Mouse (Mus musculus) lung, postnatal 10 days (tissue): ENCODE results near the gene Vkorc1l1.
"Not testable (repeated sequence)": the region's sequence is repeated elsewhere in the genome, so short reads cannot be mapped to it uniquely, and the experiment has no call there.

ENCODE experiments used
- DNase-seq: peaks from one replicate; pipeline ENCODE4 v3.0.0; 2021

The Vkorc1l1 gene

DNA sequence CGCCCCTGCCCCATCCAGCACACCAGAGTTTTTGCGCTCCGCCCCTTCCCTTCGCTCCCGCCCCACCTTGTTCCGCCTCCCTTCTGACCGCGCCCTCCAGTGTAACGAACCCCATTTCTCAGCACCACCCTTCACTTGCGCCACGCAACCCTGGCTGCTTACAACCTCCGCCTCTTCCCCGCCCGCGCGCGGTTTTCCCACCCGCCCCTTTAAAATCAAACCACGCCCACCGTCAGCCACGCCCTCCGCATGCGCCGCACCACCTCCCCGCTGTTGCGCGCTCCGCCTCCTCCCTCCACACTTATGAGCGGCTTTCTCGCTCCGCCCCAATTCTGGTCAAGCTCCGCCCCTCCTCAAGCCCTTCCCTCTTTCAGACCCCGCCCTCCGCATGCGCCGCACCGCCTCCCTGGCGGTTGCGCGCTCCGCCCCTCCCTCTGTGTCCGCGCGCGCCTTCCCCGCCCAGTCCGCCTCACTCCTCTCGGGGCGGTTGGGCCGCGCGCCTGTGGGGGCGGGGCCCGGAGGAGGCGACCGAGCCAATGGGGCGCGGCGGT is at the start of gene Vkorc1l1:
TSS of gene Vkorc1l1 (plus strand) at position 476 of the 551 bp plus-strand sequence.
- DNase-seq: peak; percentile 99

DNA sequence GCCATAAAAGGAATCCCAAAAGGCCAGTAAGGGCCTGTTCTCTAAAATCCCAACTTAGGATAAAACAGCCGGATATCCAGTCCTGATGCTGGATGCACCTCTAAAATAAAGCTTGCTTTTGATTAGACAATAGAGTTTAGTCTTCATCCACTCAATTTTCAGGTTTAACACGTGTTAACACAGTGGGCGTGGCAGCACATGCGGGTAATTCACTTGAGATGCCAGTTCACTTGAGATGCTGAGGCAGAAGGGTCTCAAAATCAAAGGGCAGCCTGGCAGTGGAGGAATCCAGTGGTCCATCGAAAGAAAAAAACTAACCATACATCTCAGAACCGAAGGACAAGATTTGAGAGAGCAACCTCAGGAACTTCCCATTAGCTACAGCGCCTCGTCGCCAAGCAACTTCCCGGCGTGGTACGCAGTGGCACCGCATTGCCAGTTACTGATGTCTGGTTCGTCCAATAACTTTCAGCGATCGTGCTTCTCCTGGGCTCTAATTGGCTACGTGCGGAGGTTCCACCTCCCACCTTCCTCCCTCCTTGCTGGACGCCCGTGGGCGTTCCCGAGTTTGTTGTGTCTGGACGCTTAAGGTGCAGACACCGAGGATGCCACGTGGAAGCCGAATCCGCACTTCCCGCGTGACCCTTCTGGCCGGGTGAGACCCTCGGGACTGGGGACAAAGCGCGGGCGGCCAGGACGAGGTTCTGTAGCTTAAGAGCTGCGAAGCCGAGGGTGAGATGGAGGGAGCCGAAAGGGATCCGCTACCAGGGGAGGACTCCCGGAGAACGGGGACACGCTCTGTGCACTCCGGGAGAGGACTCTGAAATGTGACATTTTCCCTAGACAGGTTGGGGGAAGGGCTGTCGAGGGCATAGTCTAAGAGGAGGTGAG is 46.3 kb upstream of the Vkorc1l1 start, which contains the start of gene Zbed5:
TSS of gene Zbed5 (plus strand) at position 526 of the 891 bp plus-strand sequence.
- peak; percentile 94 for DNase-seq

DNA sequence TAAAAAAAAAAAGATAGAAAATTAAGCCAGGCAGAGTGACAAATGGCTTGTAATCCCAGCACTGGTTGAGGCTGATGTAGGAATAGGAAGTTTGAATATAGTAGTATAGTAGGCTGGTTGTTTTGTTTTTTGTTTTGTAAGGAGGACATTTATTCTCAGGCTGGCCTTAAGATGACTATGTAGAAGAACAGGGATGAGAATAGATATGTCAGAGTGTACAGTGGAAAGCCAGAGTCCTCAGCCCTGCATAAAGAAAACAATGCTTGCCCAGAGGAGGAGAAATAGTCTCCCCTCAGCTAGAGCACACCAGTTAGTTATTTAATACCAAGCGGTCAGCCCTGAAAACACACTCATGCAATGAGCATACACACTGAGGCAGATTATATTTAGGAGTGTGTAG is 43.3 kb upstream of the Vkorc1l1 start, which contains the start of gene Phkg1:
TSS of gene Phkg1 (minus strand) at position 101 of the 400 bp plus-strand sequence.
- no peak for DNase-seq

DNA sequence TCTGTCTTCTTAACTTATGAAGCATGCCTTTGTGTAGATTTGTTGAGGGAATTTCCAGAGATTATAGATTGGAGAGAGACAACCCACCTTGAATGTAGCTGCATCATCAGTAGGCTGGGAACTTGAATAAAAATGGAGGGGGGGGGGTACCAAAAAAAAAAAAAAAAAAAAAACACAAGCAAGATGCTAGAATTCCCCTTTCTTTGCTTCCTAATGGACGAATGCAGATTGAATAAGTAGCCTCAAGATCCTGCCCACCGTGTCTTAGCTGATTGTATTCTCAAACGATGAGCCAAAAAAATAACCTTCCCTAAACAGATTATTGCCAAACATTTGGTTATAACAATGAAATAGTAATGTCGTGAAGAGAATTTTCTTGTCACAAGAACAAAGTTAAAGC is 34.0 kb upstream of the Vkorc1l1 start:
- DNase-seq: no peak

DNA sequence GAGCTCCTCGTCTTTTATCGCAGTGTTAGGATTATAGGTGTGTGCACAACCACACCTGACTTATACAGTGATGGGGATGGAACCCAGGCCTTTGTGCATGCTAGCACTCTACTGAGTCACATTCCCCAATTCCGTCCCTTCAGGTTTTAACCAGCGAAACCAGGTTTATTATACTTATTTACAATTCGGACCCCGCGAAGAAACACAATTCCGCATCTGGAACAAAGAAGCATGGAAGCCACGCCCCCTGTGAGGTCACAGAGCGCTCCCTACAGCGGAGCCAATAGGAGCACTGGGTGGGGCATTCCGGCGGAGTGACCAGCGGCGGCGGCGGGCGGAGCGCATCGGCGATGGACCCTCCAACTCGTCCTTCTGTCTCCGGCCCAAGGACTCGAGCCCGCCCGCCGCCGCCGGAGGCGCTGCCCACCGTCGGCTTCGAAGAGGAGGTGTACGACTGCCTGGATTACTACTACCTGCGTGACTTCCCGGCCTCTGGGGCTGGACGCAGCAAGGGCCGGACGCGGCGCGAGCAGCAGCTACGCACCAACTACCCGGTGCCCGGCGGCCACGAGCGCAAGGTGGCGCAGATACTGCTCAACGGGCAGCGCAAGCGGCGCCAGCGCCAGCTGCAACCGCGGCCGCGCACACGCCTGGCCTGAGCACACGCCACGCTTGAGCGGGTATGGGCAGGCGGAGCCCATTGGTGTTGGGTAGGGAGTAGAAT is 33.4 kb upstream of the Vkorc1l1 start, which contains the start of gene Nupr1l:
TSS of gene Nupr1l (plus strand) at position 299 of the 724 bp plus-strand sequence.
- peak; percentile 96 for DNase-seq

DNA sequence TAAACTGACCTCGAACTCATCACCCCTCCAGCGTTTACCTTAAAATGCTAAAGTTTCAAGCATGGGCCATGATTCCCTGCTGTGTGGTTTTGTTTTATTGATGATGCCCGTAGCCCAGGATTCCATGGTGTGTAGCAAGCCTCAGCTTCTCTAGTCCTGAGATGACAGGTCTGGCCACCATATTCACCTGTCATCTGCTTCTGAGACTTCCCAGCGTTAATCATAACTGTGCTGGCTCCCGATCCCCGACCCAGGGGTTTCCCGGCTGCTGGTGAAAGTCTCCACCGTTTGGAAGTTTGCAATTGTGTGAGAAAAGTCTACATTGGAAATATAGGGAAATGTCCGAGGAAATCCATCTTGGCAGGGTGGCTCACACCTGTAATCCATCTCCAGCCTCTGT is 32.6 kb upstream of the Vkorc1l1 start:
- no peak for DNase-seq

DNA sequence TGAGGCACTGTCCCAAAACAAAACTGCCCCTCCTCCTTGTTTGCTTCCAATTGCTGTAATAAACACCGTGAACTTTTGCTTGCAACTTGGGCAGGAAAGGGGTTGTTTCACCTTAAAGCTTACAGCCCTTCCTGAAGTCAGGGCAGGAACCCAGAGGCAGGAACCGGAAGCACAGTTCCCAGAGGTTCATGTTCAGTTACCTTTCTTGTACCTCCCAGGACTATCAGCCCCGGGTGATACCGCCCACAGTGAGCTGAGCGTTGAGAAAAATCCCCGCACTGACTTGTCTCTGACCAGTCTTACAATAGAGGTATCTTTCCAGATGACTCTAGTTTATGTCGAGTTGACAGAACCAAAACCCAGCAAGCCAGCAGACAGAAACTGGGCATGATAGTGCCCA is 32.2 kb upstream of the Vkorc1l1 start:
- no peak for DNase-seq

DNA sequence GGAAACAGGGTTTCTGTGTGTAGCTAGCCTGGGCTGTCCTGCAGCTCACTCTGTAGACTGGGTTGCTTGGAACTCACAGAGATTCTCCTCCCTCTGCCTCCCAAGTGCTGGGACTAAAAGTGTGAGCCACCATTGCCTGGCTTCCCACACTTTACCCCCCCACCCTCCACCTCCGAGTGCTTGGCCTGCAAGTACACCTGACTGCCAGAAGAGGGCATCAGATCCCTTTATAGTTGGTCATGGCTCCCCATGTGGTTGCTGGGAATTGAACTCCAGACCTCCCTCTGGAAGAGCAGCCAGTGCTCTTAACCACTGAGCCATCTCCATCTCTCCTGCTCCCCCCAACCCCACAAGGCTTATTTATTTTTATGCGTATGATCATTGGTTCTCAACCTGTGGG is 27.7 kb upstream of the Vkorc1l1 start:
- peak; percentile 52 for DNase-seq

DNA sequence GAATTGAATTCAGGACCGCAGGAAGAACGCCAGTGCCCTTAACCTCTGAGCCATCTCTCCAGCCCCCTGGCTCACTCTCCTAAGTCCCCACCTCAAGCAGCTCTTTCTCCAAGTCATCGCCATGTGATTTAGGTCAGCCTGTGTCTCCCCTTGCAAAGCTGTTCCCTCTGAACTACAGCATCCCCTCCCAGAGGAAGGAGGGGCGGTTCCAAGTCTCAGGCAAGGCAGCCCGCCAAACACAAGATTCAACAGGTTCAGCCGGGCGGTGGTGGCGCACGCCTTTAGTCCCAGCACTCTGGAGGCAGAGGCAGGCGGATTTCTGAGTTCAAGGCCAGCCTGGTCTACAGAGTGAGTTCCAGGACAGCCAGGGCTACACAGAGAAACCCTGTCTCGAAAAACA is 26.3 kb upstream of the Vkorc1l1 start:
- DNase-seq: not testable (repeated sequence)

DNA sequence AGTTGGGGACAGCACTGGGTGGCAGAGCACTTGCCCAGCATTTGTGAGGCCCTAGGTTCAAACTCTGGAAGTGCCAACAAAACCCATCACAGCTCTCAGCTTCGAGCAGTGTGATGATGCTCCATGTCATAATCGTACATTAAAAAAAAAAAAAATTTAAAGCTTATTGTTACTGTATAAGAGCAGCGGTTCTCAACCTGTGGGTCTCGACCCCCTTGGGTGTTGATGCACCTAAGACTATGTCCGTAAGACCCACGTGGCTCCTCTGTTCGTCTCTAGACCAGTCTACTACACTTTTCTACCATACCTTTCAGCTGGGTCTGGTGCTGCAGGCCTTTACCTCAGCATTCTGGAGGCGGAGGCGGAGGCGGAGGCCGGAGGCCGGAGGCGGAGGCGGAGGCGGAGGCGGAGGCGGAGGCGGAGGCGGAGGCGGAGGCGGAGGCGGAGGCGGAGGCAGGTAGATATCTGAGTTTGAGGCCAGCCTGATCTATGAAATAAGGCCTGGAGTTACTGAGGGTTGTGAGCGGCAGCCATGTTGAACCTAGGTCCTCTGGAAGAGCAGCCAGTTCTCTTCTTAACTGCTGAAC is 23.6 kb upstream of the Vkorc1l1 start:
- no peak for DNase-seq

DNA sequence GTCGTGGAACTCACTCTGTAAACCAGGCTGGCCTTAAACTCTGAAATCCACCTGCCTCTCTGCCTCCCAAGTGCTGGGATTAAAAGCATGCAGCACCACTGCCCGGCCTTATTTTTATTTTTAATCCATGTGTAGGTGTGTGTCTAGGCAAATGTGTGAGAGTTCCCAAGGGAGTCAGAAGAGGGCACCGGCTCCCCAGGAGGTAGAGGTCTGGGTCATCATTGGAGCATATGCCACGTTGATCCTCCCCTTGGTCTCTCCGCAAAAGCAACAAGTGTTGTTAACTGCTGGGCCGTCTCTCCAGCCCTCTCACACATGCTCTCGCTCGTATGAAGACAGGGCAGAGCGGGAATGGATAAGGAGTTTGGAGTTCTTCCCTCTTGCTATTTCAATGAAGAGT is 23.0 kb upstream of the Vkorc1l1 start:
- no peak for DNase-seq

DNA sequence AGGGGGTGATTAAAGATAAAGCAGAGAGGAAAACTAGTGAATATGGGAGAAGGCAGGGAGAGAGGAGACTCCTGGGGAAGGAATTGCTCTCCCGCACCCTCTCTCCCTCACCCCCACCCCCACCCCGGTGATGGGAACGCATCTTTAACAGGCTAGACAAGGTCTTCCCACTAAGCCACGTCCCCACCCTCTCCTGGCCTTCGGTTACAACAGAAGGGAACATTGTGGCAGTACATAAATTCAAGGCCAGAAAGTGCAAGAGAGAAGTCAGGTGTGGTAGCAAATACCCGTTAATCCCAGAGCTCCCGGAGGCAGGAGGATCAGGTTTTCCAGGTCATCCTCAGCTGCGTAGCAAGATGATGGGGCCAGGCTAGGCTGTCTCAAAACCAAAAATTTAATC is 22.4 kb upstream of the Vkorc1l1 start:
- no peak for DNase-seq

DNA sequence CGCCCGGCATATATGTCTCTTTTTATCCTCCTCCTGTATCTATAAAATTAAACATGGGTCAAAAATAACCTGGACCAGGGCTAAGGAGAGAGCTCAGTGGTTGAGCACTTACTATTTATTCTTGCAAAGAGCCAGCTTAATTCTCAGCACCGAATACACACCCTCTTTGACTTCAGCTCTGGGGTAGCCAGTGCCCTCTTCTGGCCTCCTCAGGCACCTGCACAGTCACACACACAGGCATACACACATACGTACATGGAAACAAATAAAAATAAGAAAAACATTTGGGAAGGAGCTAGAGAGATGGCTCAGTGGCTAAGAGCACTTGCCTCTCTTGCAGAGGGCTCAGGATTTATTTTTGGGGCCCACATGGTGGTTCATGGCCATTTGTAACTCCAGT is 19.8 kb upstream of the Vkorc1l1 start:
- DNase-seq: no peak

DNA sequence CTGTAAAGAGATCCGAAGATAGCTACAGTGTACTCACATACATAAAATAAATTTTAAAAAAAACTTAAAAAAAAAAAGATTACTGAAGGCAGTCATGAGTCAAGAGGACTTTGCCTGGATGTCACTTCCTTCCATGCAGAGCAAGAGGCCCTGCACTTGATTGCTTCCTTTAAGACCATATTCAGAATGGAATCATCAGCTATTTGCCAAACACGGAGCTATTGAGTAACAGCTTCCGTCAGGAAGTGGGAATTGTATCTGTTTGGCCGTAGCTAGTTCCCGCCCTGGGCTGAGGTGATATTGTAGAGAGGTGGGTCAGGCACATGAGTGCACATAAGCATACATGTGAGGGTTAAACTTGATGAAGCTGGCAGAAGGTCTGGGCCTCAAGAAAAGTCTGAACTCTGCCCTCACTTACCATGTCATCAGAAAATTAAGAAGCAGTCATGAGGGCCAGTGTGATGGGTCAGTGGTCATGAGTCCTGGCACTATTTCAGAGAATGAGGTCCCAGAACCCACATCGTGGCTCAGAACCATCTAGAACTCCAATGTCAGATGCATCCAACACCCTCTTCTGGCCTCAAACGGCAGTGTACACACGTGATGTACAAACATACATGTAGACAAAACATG is 16.8 kb upstream of the Vkorc1l1 start:
- no peak for DNase-seq

DNA sequence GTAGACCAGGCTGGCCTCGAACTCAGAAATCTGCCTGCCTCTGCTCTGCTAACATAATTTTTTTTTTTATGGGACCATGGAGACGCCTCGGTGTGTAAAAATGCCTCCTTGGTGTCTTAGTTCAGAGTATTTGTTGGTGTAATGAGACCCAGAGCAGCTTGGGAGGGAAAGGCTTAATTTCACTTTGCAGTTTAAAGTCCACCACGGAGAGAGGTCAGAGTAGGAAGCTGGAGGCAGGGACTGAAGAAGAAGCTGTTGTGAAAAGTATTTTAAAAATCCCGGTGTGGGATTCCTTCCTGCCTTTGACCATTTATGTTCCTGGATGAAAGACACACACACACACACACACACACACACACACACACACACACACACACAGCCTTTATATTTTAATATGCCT is 15.8 kb upstream of the Vkorc1l1 start:
- no peak for DNase-seq

DNA sequence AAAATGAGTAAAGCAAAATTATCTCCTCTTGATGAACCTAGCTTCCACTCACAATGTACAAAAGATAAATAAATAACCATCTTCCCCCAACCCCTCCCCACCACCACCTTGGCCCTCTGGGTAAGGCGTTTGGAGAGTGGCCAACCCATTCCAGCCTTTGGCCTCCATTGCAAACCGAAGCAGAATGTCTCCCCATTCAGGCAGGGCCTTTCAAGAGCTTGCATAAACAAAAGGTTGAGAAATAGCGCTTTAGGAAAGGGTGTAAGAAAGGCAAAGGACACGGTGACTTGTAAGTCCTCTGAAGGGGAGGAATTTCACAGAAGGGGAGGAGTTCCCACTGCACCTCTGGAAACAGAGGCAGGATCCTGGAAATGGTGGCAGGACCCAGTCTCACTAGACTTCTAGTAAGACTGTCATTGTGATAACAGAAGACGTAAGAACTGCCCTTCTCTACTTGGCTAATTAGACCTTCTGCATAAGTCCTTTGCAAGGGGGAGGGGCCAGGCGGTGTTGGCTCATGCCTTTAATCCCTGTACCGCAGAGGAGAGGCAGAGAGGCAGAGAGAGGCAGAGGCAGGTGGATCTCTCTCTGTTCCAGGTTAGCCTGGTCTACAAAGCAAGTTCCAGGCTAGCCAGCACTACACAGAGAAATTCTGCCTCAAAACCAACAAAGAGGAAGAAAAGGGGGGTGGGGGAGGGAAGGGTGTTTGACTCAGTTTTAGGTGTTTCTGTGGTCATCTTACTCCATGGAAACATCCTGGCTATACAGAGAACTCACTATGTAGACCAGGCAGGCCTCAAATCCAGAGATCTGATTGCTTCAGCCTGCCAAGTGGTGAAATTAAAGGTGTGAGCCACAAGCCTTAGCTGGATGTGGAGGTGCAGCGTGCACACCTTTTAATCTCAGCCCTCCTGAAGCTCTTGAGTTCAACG is 11.6 kb upstream of the Vkorc1l1 start:
- DNase-seq: peak; percentile 63

DNA sequence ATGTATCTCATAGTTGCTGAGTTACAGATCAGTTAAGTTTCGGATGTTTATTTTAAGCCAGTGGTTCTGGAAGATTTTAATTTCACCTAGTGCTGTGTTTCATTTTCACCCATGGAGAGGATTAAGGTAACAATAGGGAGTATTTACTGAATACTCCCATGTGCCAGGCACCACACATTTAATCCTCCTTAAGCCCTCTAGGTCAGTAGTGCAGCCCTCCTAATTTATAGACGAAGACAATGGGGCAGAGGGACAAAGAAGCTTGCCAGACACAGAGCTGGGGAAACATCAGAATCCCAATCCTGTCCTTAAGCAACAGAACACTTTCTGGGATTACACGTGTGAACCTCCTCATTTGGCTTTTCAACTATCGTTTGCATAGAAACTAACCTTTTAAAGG is 4.8 kb upstream of the Vkorc1l1 start:
- no peak for DNase-seq

DNA sequence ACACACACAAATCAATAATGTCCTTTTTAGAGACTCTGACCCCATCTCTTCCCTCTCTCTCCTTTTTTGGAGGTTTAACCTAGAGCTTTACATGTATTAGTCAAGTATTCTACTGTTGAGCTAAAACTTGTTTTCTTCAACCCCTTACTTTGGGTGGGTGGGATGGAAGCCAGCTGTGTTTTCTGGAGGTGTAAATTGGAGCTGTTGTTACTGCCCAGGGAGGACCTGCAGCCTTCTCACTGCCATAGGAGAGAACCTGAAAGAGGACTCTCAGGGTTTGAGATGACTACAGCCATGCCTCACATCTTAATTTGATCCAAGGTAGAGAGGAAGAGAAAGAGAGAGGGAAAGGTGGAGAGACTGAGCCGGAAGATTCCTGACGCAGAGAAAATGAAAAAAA is 1.5 kb upstream of the Vkorc1l1 start:
- no peak for DNase-seq

DNA sequence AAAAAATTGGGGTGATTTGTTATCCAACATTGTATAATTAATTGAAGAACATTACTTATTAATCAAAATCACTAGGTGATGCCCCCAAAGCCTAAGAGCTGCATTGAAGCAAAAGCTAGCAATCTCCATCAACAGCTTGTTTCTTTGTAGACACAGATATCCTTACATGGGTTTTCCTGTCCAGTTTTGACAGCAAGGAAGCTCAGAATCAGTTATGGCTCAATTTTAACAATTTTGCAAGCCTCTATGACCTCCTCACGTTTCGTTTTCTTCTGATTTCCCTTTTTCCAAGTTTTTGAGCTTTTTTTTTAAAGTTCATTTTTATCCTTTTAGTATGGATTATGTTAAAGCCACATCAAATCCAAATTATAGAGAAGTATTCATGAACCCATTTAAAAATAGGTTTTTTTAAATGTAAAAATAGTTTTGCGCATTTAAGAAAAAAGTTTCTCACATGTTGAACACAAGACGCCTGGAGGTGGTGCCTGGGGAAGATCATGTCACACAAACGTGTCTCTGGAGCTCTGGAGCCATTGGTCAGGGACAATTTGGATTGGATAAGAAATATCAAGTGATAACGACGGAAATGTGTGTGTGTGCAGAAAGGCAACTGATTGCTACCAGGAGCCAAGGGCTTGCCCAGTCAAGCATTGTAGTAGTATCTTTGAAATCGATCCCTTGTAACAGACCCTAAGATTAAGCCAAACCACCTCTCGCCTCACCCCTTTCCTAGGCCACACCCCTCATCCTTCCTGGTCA is 855 bp upstream of the Vkorc1l1 start:
- DNase-seq: no peak

DNA sequence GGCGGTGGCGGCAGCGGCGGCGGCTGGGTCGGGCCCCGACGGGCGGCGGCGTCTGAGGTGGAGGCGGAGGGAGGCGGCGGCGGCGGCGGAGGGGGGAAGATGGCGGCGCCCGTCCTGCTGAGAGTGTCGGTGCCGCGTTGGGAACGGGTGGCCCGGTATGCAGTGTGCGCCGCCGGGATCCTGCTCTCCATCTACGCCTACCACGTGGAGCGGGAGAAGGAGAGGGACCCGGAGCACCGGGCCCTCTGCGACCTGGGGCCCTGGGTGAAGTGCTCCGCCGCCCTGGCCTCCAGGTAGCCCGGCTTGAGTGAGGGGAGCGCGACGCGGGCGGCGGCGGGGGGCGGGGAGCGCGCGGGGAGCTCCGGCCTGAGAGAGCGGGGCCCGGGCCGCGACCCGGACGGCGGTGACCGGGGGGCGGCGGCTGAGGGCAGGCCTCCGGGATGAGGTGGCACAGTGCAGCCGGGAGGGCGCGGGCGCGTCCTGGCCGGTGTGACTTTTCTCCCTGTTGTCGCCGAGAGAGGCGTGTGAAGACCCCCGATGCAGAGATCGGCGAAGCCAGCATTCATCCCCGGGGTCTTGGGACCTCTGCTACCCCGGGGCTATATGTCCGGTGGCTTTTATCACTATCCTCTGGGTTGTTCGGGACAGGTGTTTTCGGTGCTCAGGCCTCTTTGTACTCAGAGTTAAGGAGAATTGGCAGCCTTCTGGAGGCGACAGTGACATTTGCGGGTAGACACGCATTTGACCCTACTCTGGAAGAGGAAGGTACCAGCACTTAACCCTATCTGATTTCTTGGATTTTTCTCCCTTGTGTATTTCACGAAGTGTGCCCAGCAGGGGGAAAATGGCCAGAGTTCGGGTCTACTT is 536 bp downstream of the Vkorc1l1 start:
- peak; percentile 36 for DNase-seq
